Mouse (Mus musculus) liver, embryonic 14.5 days (tissue): ENCODE data around the gene Rad51b.

Experiments
- CTCF ChIP-seq: IDR thresholded peaks from 2 replicates; pipeline ENCODE4 v1.5.1; 2016; ENCODE audit warnings: antibody characterized with exemption, low read depth, control low read depth
- EP300 ChIP-seq: IDR thresholded peaks from 2 replicates; pipeline ENCODE4 v1.6.1; 2016; ENCODE audit warnings: antibody characterized with exemption, low read depth

DNA sequence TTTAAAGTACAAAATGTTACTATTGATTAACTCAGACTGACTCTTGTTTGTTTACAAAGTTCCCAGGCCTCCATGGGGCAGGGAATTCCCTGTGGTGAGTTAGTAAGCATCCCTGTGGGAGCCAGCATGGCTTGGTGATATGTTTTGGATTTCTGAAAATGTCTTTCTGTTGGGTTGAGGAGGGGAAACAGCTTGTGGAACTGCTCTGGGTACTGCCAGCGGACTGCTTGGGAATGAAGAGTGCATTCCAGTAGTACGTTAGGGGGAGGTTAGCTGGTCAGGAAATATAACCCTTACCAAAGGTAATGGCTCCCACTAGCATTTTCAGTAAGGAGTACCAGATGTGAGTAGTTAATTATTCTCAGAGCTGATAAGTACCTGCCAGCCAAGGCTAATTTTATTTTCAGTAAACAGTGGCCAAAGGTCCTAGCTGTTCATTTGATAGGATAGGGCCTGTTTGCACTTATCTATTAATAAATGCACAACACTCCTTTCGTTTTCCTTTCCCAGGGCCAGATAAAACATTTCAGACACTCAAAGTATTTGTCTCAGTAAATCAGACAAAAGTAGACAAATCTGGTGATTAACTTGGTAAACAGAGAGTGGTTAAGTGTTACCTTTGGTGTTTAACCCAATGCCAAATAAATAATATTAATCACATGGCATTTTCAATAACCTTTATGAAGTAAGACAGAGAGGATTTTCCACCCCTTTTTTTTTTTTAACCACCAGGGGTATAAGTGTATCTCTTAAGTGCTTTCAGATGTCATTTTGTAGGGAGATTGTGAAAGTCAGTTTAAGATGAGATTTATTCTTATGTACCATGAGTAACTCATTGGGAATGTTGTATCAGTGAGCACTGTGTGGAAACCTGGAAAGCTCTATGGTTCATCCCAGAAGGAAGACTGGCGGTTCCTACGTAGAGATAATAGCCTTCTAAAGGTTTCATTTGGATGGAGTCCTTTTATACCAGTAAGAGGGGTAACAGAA lies 235.0 kb downstream of the Rad51b start:
- no peak for TF ChIP-seq CTCF
- TF ChIP-seq EP300, result no peak
